Mouse (Mus musculus): Measurements from ENCODE around the gene Ccl24. TPM values are rescaled to one million over a fixed set of nuclear protein-coding genes. Genes with fewer than 3 reads are reported as not detected.

Ccl24 gene
- polyA plus RNA-seq, 1 experiment from 2014 or later, result 3.1 TPM

DNA sequence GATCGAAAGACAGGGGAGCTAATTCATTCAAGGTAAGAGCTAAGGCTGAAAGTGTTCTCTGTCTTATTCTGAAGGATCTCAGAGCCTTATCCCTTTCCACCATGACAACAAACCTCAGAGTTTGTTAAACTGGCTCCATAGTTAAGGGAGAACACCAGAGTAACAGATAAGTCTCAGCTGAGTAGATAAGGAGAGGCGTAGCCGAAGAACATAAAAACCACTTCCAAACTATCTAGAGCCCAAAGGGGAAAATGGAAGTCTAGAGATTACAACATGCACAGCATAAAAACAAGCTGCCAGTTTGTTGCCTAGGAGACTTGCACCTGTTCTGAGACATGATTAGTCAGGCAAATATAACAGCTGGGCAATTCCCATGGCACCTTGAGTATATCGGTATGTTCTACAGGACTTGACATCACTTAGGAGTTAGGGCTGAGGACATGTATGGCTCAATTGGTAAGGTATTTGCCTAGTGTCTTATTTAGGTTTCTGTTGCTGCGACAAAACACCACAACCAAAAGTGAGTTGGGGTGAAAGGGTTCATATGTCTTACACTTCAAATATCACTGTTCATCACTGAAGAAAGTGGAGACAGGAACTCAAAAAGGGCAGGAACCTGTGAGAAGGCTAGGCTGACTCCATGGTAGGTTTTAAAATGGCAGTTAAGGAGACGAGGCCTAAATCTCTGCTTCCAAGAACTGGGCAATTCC lies 5.1 kb downstream of the Ccl24 start:
- H3K4me3 ChIP-seq (ENCODE audit: low read depth, low read length), result no peak overlapping the region
- no peak overlapping the region for H3K27ac ChIP-seq (ENCODE audit: low read depth)
- no peaks in the 10 kb centered on the region for H3K27me3 ChIP-seq (ENCODE audit: insufficient read depth, low read length)
- no peak overlapping the region for H3K4me2 ChIP-seq
- no peaks in the 10 kb centered on the region for H3K4me1 ChIP-seq (ENCODE audit: insufficient read depth)
- H3K36me3 ChIP-seq (ENCODE audit: insufficient read depth), result no peaks in the 10 kb centered on the region
- no peak for ATAC-seq (ENCODE audit: insufficient read depth)
- H3K9ac ChIP-seq, result no peak overlapping the region
- H3K9me3 ChIP-seq (ENCODE audit: low read depth, low read length), result no peaks in the 10 kb centered on the region
- no peak for TF ChIP-seq CTCF (IDR thresholded peaks at IDR 0.05; ENCODE audit: low read depth)
- DNase-seq, result no peak
- WGBS, result 84% methylated on average over 6 of the region's 6 CpGs

DNA sequence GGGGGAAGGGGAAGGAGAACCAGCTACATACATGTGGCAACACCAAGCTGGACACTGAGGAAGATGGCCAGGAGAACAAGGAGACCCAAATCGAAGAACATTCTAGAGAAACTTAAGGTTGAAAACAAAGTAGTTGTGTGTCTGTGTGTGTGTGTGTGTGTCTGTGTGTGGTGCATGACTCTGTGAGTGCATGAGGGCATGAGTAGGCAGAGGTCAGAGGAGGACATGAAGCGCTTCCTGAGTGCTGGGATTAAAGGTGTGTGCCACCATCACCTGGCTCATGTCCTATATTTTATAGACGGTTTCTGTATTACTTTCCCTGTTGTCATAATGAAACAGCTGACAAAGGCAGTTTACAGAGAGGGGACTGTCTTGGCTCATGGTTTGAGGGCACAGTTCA lies 9.4 kb downstream of the Ccl24 start, which contains the start of gene Ccl26:
Gene Ccl26, minus strand, starts transcription at position 101 of the 400 bp plus-strand sequence.
- 79% methylated on average over 3 of the region's 3 CpGs for WGBS
- H3K4me2 ChIP-seq, result no peak within 1 kb of the TSS
- H3K9me3 ChIP-seq (ENCODE audit: low read depth, low read length), result no peaks in the 10 kb centered on the region
- DNase-seq, result no peak
- no peaks in the 10 kb centered on the region for H3K36me3 ChIP-seq (ENCODE audit: insufficient read depth)
- no peak for TF ChIP-seq CTCF (IDR thresholded peaks at IDR 0.05; ENCODE audit: low read depth)
- H3K4me1 ChIP-seq (ENCODE audit: insufficient read depth), result no peaks in the 10 kb centered on the region
- H3K4me3 ChIP-seq (ENCODE audit: low read depth, low read length), result no peak within 1 kb of the TSS
- ATAC-seq (ENCODE audit: insufficient read depth), result no peak
- H3K9ac ChIP-seq, result no peak within 1 kb of the TSS
- no peaks in the 10 kb centered on the region for H3K27me3 ChIP-seq (ENCODE audit: insufficient read depth, low read length)
- H3K27ac ChIP-seq (ENCODE audit: low read depth), result no peak within 1 kb of the TSS

DNA sequence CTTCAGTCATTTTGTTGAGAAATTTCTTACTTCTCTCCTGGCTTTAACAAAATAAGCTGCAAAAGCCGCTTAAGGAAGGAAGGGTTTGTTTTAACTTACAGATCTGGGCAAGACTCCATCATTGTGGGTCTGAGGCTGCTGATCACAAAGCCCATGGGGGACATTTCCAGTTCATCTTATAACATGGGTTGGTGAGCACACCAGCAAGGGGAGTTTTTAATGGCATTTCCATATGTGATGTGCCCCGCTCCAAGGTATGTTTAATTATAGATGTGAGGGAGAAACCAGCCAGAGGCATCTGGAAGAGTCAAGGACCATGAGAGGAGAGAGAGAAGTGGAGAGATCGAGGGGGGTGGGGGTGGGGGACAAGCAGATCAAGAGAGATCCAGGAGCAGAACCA lies 15.2 kb downstream of the Ccl24 start:
- no peak for DNase-seq
- ATAC-seq (ENCODE audit: insufficient read depth), result no peak
- Histone ChIP-seq H3K9me3 (ENCODE audit: low read depth, low read length) (no peaks in the 10 kb centered on the region), H3K4me3 (ENCODE audit: low read depth, low read length) (no peak overlapping the region), H3K27me3 (ENCODE audit: insufficient read depth, low read length) (no peaks in the 10 kb centered on the region), H3K9ac (no peak overlapping the region), H3K4me1 (ENCODE audit: insufficient read depth) (no peaks in the 10 kb centered on the region), H3K27ac (ENCODE audit: low read depth) (no peak overlapping the region), H3K36me3 (ENCODE audit: insufficient read depth) (no peaks in the 10 kb centered on the region), H3K4me2 (no peak overlapping the region)
- TF ChIP-seq CTCF (IDR thresholded peaks at IDR 0.05; ENCODE audit: low read depth), result no peak
- 65% methylated on average over 3 of the region's 3 CpGs for WGBS

DNA sequence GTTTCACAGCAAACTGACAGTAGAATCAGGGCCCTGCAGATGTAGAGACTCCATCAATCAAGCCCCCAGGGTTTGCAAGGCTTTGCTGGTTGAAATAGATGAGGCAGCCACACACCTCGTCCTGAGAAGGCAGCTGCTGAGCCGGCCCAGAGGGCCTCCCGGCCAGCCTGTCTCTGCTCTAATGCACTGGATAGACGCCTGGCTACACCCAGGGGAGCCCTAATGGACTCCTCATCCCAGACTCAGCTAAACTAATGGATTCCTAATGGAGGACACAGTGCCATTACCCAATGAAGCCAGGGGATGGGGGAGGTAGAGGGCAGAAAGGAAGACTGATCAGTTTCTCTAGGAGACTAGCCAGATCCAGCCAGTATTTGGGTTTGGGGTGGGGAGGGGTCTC lies 15.8 kb downstream of the Ccl24 start:
- DNase-seq (no peak), ATAC-seq (ENCODE audit: insufficient read depth) (no peak)
- Histone ChIP-seq H3K4me3 (ENCODE audit: low read depth, low read length) (no peak overlapping the region), H3K27ac (ENCODE audit: low read depth) (no peak overlapping the region), H3K9me3 (ENCODE audit: low read depth, low read length) (no peaks in the 10 kb centered on the region), H3K36me3 (ENCODE audit: insufficient read depth) (no peaks in the 10 kb centered on the region), H3K27me3 (ENCODE audit: insufficient read depth, low read length) (no peaks in the 10 kb centered on the region), H3K4me2 (no peak overlapping the region), H3K9ac (no peak overlapping the region), H3K4me1 (ENCODE audit: insufficient read depth) (no peaks in the 10 kb centered on the region)
- 31% methylated on average over 4 of the region's 4 CpGs for WGBS
- TF ChIP-seq CTCF (IDR thresholded peaks at IDR 0.05; ENCODE audit: low read depth), result no peak

DNA sequence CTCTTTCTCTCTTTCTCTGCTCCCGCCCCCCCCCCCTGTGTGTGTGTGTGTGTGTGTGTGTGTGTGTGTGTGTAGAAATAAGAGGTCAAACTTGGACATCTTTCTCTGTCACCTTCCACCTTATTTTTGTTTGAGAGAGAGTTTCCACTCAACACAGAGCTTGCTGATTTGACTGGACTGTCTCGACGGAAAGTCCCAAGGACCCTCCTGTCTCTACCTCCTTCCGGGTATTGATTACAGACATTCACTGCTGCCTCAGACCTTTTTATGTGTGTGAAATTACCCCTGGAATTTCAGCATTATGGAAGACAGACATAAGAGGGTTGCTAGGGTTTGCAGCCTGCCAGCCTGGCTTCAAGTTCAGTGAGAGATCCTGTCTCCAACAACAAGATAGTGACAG lies 16.6 kb downstream of the Ccl24 start:
- 84% methylated on average over 3 of the region's 4 CpGs for WGBS
- no peak overlapping the region for H3K9ac ChIP-seq
- no peaks in the 10 kb centered on the region for H3K27me3 ChIP-seq (ENCODE audit: insufficient read depth, low read length)
- no peaks in the 10 kb centered on the region for H3K9me3 ChIP-seq (ENCODE audit: low read depth, low read length)
- TF ChIP-seq CTCF (IDR thresholded peaks at IDR 0.05; ENCODE audit: low read depth), result no peak
- no peaks in the 10 kb centered on the region for H3K4me1 ChIP-seq (ENCODE audit: insufficient read depth)
- no peak for ATAC-seq (ENCODE audit: insufficient read depth)
- DNase-seq, result no peak
- H3K4me3 ChIP-seq (ENCODE audit: low read depth, low read length), result no peak overlapping the region
- H3K36me3 ChIP-seq (ENCODE audit: insufficient read depth), result no peaks in the 10 kb centered on the region
- no peak overlapping the region for H3K4me2 ChIP-seq
- H3K27ac ChIP-seq (ENCODE audit: low read depth), result no peak overlapping the region

DNA sequence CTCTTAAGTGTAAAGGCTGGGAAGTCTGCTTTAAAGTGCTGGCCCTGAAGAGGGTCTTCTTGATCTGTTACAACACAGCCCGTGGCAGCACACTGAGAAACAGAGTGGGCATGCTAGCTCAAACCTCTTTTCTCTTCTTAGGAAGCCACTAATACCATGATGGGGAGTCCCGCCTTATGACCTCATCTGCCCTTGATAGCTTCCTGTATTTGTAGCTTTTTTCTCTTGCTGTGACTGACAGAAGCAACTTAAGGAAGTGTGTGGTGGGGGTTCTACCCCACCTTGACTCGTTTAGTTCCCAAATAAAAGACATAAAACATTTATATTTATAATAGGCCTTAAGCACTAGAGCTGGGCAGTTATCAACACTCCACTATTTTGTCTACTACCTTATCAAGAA lies 21.3 kb downstream of the Ccl24 start:
- WGBS, result 62% methylated on average over 3 of the region's 3 CpGs
- ATAC-seq (ENCODE audit: insufficient read depth) (no peak), DNase-seq (no peak)
- H3K4me2 ChIP-seq, result no peak overlapping the region
- no peaks in the 10 kb centered on the region for H3K4me1 ChIP-seq (ENCODE audit: insufficient read depth)
- TF ChIP-seq CTCF (IDR thresholded peaks at IDR 0.05; ENCODE audit: low read depth), result no peak
- no peak overlapping the region for H3K27ac ChIP-seq (ENCODE audit: low read depth)
- no peak overlapping the region for H3K9ac ChIP-seq
- H3K9me3 ChIP-seq (ENCODE audit: low read depth, low read length), result no peaks in the 10 kb centered on the region
- no peak overlapping the region for H3K4me3 ChIP-seq (ENCODE audit: low read depth, low read length)
- H3K36me3 ChIP-seq (ENCODE audit: insufficient read depth), result no peaks in the 10 kb centered on the region
- no peaks in the 10 kb centered on the region for H3K27me3 ChIP-seq (ENCODE audit: insufficient read depth, low read length)

DNA sequence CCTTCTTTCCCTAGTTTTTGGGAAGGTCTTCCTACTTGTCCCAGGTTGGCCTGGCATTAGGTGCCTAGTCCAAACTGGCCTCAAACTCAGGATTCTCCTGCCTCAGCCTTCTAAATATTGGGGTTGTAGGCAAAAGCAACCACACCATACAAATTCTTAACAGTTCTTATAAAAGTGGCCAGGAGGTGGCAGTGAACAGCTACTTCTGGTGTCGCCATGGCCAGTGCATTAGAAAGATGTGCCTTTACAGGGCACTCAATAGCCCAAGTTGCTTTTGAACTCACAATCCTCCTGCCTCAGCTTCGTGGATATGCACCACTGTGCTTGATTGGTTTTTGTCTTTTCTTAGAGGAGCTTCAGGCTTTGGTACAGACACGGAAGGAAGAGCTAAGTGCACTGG lies 21.9 kb downstream of the Ccl24 start:
- Histone ChIP-seq H3K9ac (no peak overlapping the region), H3K36me3 (ENCODE audit: insufficient read depth) (no peaks in the 10 kb centered on the region), H3K9me3 (ENCODE audit: low read depth, low read length) (no peaks in the 10 kb centered on the region), H3K27ac (ENCODE audit: low read depth) (no peak overlapping the region), H3K4me1 (ENCODE audit: insufficient read depth) (no peaks in the 10 kb centered on the region), H3K4me3 (ENCODE audit: low read depth, low read length) (no peak overlapping the region), H3K4me2 (no peak overlapping the region), H3K27me3 (ENCODE audit: insufficient read depth, low read length) (no peaks in the 10 kb centered on the region)
- ATAC-seq (ENCODE audit: insufficient read depth) (no peak), DNase-seq (peak; percentile 59)
- WGBS, result 25% methylated on average over 3 of the region's 3 CpGs
- TF ChIP-seq CTCF (IDR thresholded peaks at IDR 0.05; ENCODE audit: low read depth), result peak; percentile 49

Data from lung, embryonic 14.5 days (tissue).